Mouse (Mus musculus): Measurements from ENCODE around the gene Wdfy1. TPM values are rescaled to one million over a fixed set of nuclear protein-coding genes. Genes with fewer than 3 reads are reported as not detected.

Gene Wdfy1
- polyA plus RNA-seq, 2 experiments: 4.8 to 9.6 TPM

- Histone ChIP-seq H3K9ac (replicated peaks) (no peak overlapping the region), H3K27ac (no peak overlapping the region), H3K9me3 (ENCODE audit: control insufficient read depth, low read length) (no peaks in the 10 kb centered on the region), H3K36me3 (replicated peaks; ENCODE audit: control insufficient read depth, insufficient read depth, low read depth) (no peaks in the 10 kb centered on the region), H3K27me3 (ENCODE audit: control insufficient read depth, insufficient read depth, low read length) (no peaks in the 10 kb centered on the region), H3K4me3 (ENCODE audit: insufficient read depth in 1 of 2, low read depth in 2 of 2, low read length in 2 of 2) (no peak overlapping the region), H3K4me2 (ENCODE audit: low read depth) (no peak overlapping the region), H3K4me1 (replicated peaks; ENCODE audit: control insufficient read depth in 2 of 2, insufficient read depth in 2 of 2, low read length in 1 of 2) (peaks cover 0 to 19% of the 10 kb centered on the region in 2 experiments)
- TF ChIP-seq EP300 (IDR thresholded peaks at IDR 0.05; ENCODE audit: low read depth) (no peak), CTCF (IDR thresholded peaks at IDR 0.05; ENCODE audit: low read depth) (no peak)
- ATAC-seq (ENCODE audit: insufficient read depth): no peak
- DNase-seq (ENCODE audit: low read depth in 3 of 3, low spot score in 3 of 3): no peak
- WGBS (ENCODE audit: insufficient replicate concordance): 47% methylated on average over 4 of the region's 4 CpGs
Measured at GRCm38 (mm10) chr1:79752714-79753340, 23.1 kb downstream of the Wdfy1 start.

- 40% methylated on average over 7 of the region's 7 CpGs for WGBS (ENCODE audit: insufficient replicate concordance)
- DNase-seq (ENCODE audit: low read depth in 3 of 3, low spot score in 3 of 3) (no peak), ATAC-seq (ENCODE audit: insufficient read depth) (no peak)
- Histone ChIP-seq H3K27ac (no peak overlapping the region), H3K4me1 (replicated peaks; ENCODE audit: control insufficient read depth in 2 of 2, insufficient read depth in 2 of 2, low read length in 1 of 2) (peaks cover 0 to 19% of the 10 kb centered on the region in 2 experiments), H3K9ac (replicated peaks) (no peak overlapping the region), H3K9me3 (ENCODE audit: control insufficient read depth, low read length) (no peaks in the 10 kb centered on the region), H3K27me3 (ENCODE audit: control insufficient read depth, insufficient read depth, low read length) (no peaks in the 10 kb centered on the region), H3K36me3 (replicated peaks; ENCODE audit: control insufficient read depth, insufficient read depth, low read depth) (no peaks in the 10 kb centered on the region), H3K4me2 (ENCODE audit: low read depth) (no peak overlapping the region), H3K4me3 (ENCODE audit: insufficient read depth in 1 of 2, low read depth in 2 of 2, low read length in 2 of 2) (no peak overlapping the region)
- TF ChIP-seq CTCF (IDR thresholded peaks at IDR 0.05; ENCODE audit: low read depth) (no peak), EP300 (IDR thresholded peaks at IDR 0.05; ENCODE audit: low read depth) (no peak)
Measured at GRCm38 (mm10) chr1:79752015-79752695, 23.8 kb downstream of the Wdfy1 start.

- TF ChIP-seq EP300 (IDR thresholded peaks at IDR 0.05; ENCODE audit: low read depth) (no peak), CTCF (IDR thresholded peaks at IDR 0.05; ENCODE audit: low read depth) (no peak)
- H3K4me1 ChIP-seq (replicated peaks; ENCODE audit: control insufficient read depth in 2 of 2, insufficient read depth in 2 of 2, low read length in 1 of 2): peaks cover 0 to 17% of the 10 kb centered on the region in 2 experiments
- DNase-seq (ENCODE audit: low read depth in 3 of 3, low spot score in 3 of 3) (no peak), ATAC-seq (ENCODE audit: insufficient read depth) (no peak)
- no peak overlapping the region for H3K27ac ChIP-seq
- no peaks in the 10 kb centered on the region for H3K27me3 ChIP-seq (ENCODE audit: control insufficient read depth, insufficient read depth, low read length)
- H3K9ac ChIP-seq (replicated peaks): no peak overlapping the region
- H3K4me2 ChIP-seq (ENCODE audit: low read depth): no peak overlapping the region
- no peaks in the 10 kb centered on the region for H3K36me3 ChIP-seq (replicated peaks; ENCODE audit: control insufficient read depth, insufficient read depth, low read depth)
- no peaks in the 10 kb centered on the region for H3K9me3 ChIP-seq (ENCODE audit: control insufficient read depth, low read length)
- 28% methylated on average over 5 of the region's 5 CpGs for WGBS (ENCODE audit: insufficient replicate concordance)
- H3K4me3 ChIP-seq (ENCODE audit: insufficient read depth in 1 of 2, low read depth in 2 of 2, low read length in 2 of 2): no peak overlapping the region
Measured at GRCm38 (mm10) chr1:79751186-79751585, 24.8 kb downstream of the Wdfy1 start.

- ATAC-seq (ENCODE audit: insufficient read depth): no peak
- WGBS (ENCODE audit: insufficient replicate concordance): 69% methylated on average over 4 of the region's 4 CpGs
- Histone ChIP-seq H3K9ac (replicated peaks) (no peak overlapping the region), H3K9me3 (ENCODE audit: control insufficient read depth, low read length) (no peaks in the 10 kb centered on the region), H3K4me3 (ENCODE audit: insufficient read depth in 1 of 2, low read depth in 2 of 2, low read length in 2 of 2) (no peak overlapping the region), H3K36me3 (replicated peaks; ENCODE audit: control insufficient read depth, insufficient read depth, low read depth) (no peaks in the 10 kb centered on the region), H3K4me1 (replicated peaks; ENCODE audit: control insufficient read depth in 2 of 2, insufficient read depth in 2 of 2, low read length in 1 of 2) (no peaks in the 10 kb centered on the region; a peak in 1 of 4 replicates), H3K4me2 (ENCODE audit: low read depth) (no peak overlapping the region), H3K27ac (no peak overlapping the region), H3K27me3 (ENCODE audit: control insufficient read depth, insufficient read depth, low read length) (no peaks in the 10 kb centered on the region)
- no peak for TF ChIP-seq CTCF (IDR thresholded peaks at IDR 0.05; ENCODE audit: low read depth)
- no peak for TF ChIP-seq EP300 (IDR thresholded peaks at IDR 0.05; ENCODE audit: low read depth)
- DNase-seq (ENCODE audit: low read depth in 3 of 3, low spot score in 3 of 3): no peak
Measured at GRCm38 (mm10) chr1:79746056-79746455, 29.9 kb downstream of the Wdfy1 start.

GRCm38 (mm10) chr1:79743385-79743784, 32.6 kb downstream of the Wdfy1 start:
- WGBS (ENCODE audit: insufficient replicate concordance): 62% methylated on average over 1 of the region's 1 CpGs
- Histone ChIP-seq H3K27ac (no peak overlapping the region), H3K9ac (replicated peaks) (no peak overlapping the region), H3K4me2 (ENCODE audit: low read depth) (no peak overlapping the region), H3K4me3 (ENCODE audit: insufficient read depth in 1 of 2, low read depth in 2 of 2, low read length in 2 of 2) (no peak overlapping the region), H3K4me1 (replicated peaks; ENCODE audit: control insufficient read depth in 2 of 2, insufficient read depth in 2 of 2, low read length in 1 of 2) (no peaks in the 10 kb centered on the region), H3K27me3 (ENCODE audit: control insufficient read depth, insufficient read depth, low read length) (no peaks in the 10 kb centered on the region), H3K9me3 (ENCODE audit: control insufficient read depth, low read length) (no peaks in the 10 kb centered on the region), H3K36me3 (replicated peaks; ENCODE audit: control insufficient read depth, insufficient read depth, low read depth) (no peaks in the 10 kb centered on the region)
- no peak for DNase-seq (ENCODE audit: low read depth in 3 of 3, low spot score in 3 of 3)
- TF ChIP-seq CTCF (IDR thresholded peaks at IDR 0.05; ENCODE audit: low read depth) (no peak), EP300 (IDR thresholded peaks at IDR 0.05; ENCODE audit: low read depth) (no peak)
- no peak for ATAC-seq (ENCODE audit: insufficient read depth)
